Mouse (Mus musculus) stomach, postnatal 0 days (tissue): ENCODE measurements at regions not wholly inside any gene's neighbourhood (a gene's known extent, or its start where the extent isn't known, plus 50 kb on each side); places are given as distances from the start of the nearest gene placed in this dataset.

Experiments
- CTCF ChIP-seq: IDR thresholded peaks from 2 replicates; pipeline ENCODE4 v1.5.1; 2016; ENCODE audit warnings: antibody characterized with exemption, low read depth, mild to moderate bottlenecking, moderate library complexity
- EP300 ChIP-seq: optimal IDR thresholded peaks from 2 replicates; pipeline ENCODE3; 2016; ENCODE audit warnings: antibody characterized with exemption

DNA sequence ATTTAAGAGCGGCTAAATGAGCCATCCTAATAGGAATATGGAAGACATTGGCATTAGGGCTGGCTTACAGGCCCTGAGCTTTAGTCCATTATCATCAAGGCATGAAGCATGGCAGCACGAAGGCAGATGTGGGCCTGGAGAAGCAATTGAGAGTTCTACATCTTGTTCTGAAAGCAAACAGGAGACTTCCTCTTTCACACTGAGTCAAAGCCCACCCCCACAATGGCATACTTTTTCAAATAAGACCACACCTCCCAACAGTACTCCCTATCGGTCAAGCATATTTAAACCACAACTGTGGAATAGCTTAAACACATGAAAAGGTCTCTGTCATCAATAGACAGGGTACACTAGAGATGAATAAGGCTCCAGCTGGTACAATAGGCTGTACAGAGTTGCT lies 381.5 kb upstream of the Rag2 start:
- TF ChIP-seq CTCF, result no peak
- no peak for TF ChIP-seq EP300
